Mouse (Mus musculus) naive thymus-derived CD4-positive, alpha-beta T cell, adult 2 months (primary cell): ENCODE measurements at regions not wholly inside any gene's neighbourhood (a gene's known extent, or its start where the extent isn't known, plus 50 kb on each side); places are given as distances from the start of the nearest gene placed in this dataset.

Experiments
- DNase-seq: peaks from one replicate; pipeline ENCODE4 v3.0.0-alpha.2; 2011; ENCODE audit warnings: low read depth

DNA sequence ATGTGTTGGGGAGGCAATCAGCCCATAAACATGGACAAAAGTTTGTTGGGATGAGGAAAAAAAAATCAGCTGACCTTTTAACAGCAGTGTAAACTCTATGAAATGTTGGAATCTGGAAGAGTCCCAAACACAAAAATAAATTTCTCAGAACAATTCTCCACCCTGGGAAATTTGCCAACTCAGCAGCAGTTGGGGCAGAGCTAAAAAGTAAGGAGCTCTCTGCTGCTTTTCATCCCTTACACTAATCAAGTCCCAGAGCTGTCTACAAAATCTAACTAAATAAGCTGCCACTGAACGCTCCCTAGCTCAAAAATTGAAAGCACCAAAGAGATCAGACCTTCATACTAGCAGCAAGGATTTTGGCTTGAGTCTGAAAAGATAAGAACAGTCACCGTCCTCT is 176.6 kb upstream of the Egflam start:
- DNase-seq = no peak

DNA sequence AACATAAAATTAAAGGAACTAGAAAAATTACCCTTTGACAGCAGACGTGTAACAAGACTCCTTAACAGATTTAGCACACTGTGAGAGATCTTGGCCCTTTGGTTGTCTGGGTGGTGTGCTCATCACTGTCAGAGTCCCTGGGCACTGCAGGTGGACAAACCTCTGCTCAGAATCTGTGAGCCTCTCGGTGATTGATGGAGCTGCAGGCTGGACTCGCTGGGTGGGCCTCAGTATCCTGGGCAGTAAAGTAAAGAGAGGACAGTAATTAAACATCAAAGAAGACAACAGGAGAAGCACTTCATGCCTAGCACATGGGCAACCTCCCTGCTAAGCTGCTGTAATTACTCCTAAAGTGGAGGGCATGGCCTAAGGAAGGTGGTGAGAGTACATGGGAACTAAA is 180.2 kb upstream of the Egflam start:
- no peak for DNase-seq

DNA sequence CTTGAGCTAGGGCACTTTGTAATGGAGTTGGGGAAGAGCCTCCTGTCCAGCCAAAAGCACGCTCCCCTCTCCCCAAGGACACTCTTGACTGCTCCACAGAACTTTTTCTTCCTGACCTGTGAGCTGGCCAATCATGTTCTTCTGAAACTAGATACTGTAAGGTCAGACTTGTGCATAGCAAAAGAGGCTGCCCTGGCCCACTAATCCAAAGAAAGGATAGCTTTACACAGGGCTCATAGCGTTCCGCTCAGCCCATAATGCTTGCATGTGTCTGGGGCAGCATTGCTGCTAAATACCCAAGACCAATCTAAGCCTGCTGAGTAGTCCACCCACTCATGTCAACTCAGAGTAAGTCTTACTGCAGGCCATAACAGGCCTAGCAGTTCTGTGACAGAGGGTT is 189.0 kb upstream of the Egflam start:
- no peak for DNase-seq

DNA sequence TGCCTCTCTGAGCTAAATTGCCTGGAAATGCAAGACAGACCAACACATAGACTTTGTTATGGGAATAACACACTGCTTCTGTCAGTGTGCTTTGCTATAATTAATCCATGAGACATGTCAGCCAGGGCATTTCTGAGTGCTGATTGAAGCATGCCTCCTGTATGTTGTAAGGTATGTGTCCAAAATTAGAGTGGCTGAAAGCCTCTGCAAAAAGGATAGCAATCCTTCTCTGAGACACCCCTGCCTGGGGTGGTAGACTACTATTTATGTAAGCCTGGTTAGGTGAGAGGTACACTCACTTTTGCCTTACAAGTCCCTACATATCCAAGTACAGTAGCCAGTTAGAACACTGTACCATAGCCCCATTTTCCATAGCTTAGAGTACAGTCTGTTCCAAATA is 193.3 kb upstream of the Egflam start:
- no peak for DNase-seq

DNA sequence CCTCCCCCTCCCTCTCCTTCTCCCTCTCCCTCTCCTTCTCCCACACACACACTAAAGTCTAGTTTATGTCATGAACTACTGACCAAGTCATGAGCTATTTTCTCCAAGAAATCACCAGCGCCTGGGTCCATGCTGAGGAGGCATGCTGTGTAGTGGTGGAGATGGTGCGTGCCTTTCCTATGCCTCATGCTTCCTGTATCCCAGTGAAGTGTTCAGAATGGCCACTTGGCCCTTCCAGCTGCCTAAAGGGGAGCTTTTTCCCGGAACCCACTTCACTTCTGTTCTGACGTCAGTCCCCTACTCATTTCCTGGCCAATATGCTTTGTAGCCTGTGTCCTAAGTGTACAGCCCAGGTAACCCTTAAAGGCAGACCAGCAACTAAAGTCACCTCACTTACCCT is 199.1 kb upstream of the Egflam start:
- no peak for DNase-seq

DNA sequence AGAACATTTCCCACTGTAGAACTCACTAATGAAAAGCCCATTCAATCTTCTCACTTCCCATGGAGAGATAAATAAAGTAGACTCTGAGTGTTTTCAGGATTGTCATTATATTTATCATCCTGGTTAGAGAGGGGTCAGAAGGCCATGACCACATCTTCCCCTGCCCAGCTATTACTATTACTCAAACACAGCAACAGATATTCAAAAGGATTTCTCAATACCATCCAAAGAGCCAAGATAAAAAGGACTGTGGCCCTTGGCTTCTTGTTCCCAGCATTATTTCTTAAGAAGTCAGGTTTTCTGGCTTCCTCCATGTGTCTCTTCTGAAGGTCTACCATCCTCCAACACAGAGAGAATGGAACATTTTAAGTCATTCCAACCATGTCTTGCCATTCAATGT is 199.6 kb upstream of the Egflam start:
- no peak for DNase-seq

DNA sequence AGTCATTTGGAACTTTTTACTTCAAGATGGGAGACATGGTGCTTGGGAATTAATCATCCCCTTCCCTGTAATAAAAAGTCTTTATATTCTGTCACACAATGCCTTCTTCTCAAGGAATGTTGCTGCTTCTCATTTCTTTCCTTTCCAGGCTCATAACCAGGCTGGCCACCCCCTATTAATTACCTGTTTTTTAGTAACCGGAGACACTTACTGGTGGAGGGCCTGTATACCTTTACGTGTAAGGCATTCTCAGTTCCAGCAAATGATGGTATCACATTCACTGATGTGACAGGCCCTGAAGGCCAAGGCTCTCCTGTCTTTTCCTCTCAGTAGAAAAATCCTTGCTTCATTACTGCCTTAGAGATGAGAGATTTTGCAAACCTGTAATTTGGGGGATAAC is 203.3 kb upstream of the Egflam start:
- no peak for DNase-seq

DNA sequence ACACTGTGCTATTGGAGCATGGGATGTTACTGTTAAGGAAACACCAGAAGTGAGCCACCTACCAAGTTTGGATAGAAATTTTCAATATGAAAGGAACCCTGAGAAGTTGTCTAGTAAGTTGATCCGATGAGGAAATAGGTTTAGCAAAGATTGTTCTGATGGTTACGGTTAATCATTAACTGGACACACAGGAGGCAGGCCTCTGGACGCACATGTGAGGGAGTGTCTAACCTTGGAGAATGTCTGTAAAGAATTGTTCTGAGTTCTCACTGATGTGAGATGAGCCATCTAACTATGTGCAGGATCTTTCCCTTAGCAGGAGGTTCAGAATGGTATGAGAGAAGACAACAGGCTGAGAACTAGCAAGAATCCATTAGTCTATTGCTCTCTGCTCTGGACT is 205.8 kb upstream of the Gdnf start:
- no peak for DNase-seq

DNA sequence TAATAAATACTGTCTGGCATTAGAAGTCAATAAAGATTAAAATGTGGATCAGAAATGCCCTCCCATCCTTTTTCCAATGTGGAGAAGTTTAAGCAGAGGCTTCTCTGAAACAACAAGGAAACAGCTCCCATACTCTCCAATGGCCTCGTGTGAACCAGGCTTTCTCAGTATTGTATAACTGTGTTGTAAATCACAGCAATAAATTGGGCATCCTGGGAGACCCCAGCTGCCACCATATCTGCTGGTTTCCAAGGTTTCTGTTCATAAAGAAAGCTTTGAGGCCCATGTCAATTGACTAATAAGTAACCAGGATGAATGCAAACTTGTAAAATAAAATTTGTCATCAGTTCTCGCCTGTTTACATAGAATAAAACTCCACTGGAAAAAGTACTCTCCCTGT is 192.7 kb upstream of the Gdnf start:
- DNase-seq = no peak

DNA sequence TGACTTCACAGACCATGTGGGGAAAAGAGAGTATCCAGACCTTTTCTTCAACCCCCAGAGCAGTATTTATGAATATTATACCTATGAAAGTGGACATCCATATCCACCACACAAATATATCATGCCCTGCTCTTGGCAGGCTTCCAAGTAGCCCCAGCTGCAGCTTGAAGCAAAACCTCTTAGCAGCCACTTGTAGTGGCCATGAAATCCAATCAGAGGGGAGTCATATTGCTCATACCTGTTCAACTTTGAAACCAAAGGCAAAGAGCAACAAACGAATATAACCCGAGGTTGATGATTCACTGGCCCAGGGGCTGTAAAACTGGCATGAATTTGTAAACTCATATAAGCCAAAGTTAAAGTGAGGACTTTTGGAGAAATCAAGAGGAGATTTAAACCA is 187.6 kb upstream of the Gdnf start:
- no peak for DNase-seq

DNA sequence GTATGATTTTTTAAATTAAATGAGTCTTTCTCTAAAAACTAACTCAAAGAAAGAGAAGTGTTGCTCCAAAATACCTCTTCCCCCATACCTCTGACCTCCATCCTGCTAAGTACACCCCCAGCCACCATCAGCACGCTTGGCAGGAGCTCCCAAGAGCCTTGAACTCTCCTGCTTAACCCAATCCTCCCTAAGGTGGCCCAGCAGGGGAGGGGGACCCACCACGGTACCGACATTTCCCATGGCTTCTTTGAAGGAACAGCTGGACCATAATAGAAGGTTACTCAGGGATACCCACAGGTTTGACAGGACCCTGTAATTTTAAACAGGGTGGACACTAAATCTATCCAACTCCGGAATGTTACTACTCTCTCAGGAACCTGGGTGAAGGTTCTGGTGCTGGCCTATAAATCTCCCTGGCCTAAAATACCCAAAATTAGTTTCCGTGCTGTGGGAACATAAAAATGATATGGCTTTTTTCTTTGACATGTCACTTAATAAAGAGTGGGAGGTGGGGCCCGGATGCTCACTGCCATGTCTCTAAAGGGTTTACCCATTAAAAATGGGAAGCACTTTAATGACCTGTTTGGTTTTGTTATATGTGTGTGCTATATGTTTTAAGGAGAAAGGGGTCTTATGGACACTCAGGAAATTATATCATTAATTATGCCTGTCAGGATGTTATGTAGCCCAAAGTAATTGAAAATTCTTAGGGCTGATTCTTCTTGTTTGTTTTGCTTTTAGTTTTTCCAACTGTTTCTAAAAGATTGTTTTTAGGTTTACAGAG is 185.8 kb upstream of the Gdnf start:
- DNase-seq = no peak

DNA sequence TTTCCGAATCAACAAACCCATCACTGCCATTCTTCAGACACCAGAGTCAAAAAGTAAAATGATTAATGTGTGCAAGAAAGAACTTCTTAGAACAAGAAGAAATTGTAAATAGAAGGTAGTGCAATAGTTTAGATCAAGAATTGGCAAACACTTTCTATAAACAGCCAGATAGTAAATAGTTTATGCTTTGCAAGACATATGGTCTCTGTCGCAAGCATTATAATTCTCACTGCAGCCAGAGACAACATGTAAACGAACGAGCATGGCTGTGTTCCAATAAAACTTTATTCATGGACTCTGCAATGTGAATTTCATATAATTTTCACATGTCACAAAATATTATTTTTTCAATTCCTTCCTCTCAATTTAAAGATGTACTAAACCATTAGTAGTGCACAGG is 180.8 kb upstream of the Gdnf start:
- no peak for DNase-seq

DNA sequence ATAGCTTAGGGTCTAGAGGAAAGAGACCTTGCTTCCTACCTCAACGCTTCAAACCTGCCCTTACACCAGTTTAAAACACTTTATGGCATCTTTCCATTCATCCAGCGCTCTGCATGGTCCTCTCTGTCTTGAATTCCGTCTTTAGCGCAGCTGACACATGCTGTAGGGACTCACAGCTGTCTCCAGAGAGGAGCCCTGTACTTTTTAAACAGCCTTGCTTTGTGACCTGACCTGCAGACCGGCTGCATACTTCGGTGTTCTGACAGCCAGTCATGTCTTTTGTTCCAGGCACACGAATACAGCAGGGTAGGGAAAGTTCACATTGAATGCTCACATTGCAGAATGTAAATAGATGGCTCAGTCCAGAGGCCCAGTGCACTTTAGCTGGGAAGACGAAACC is 175.4 kb upstream of the Gdnf start:
- DNase-seq = no peak

DNA sequence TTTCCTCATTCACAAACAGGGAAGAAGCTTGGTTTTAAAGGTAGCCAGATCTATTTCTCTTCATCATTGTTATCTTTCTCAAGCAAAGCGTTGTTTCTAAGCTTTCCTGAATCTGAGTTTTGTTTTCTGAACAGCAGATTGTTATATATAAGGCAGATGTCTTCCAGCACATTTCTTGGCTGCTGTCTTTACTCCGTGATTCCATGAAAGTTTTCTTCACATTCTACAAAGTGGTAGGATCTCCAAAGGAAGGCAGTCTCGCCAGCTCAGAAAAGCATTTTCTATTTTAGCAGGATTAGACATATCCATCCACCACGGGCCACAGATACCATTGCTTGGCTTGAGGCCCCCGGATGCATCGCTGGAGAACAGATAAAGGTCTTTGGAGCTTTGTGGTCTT is 171.2 kb upstream of the Gdnf start:
- no peak for DNase-seq

DNA sequence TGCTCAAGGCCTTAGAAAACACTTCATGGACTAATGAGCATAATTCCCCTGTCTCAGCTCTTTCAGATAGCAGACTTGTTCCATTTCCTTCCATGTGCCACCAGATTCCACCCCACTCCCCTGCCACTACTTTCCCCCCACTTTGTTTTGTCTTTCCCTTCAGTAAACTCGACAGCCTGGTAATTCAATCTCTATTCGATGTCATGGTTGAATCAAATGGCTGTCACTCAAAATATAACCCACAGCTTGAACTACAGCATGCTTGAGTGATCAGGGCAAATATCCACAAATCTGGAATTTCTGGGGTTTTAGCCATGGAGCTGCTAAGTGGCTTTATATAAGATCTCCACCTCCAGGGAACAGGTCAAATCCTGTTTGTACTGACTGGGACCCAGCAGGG is 168.6 kb upstream of the Gdnf start:
- DNase-seq = no peak

DNA sequence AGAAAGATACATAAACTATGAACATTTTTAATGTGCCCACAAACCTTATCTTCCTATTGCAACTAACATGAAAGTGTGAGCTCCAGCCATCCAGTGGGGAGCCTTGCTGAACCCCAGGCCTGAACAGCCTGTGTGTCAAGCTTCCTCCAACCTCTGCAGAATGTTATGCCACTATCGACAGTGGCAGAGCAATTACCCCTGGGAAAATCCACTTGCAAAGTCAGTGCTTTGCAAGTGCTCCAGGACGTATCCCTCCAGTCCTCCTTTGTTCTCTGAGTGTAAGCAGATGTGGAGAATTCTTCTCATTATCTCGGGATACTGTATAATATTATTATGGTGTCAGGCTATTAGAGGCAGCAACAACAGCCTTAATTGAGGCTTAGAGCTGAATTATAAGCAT is 159.9 kb upstream of the Gdnf start:
- DNase-seq = no peak

DNA sequence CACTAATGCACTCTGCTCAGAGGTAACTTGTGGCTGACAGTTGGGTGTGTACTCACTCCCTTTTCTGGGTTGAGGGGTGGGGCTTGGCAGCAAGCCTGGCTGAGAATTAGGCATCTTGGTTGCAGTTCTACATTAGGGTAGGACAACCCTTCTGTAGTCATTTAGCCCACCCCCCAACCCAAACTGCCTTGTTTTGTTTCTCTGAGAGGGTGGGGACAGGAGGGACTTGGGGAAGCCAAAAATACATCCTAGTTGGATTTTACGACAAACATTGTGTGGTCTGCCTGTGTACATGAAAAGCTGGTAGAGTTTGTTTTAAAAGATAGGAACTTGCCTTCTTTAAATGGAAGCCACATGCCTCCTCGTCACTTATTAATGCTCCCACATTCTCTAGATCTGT is 146.8 kb upstream of the Gdnf start:
- no peak for DNase-seq

DNA sequence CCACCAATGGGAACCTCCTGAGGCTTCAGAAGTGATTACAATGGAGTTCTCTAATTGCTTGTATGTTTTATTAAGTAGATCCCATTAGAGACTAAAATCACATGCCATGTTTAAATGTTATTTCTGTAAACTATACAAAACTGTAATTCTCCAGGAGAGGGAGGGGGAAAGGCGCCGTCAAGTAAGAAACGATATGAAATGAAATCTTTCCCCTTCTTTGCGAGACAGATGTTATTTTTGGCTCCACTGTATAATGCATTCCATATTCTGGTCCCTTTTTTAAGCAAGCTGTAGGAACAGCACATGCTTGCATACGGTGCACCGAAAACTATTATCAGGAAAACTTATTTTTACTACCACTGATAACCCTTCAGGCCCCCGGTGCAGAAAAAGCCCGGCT is 141.0 kb upstream of the Gdnf start:
- DNase-seq = no peak

DNA sequence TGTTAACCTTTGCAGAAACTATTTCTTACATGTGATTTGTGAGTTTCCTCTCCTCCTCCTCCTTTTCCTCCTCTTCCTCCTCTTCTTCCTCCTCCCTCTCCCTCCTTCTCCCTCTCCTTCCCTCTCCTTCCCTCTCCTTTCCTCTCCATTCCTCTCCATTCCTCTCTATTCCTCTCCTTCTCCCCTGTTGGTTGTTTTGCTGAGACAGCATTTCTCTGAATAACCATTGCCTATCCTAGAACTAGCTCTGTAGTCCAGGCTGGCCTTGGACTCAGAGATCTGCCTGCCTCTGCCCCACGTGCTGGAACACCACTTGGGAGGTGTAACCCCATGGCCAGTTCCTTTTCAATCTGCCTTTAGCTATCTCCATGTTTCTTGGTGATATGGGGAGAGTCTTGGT is 133.7 kb upstream of the Gdnf start:
- DNase-seq = no peak

DNA sequence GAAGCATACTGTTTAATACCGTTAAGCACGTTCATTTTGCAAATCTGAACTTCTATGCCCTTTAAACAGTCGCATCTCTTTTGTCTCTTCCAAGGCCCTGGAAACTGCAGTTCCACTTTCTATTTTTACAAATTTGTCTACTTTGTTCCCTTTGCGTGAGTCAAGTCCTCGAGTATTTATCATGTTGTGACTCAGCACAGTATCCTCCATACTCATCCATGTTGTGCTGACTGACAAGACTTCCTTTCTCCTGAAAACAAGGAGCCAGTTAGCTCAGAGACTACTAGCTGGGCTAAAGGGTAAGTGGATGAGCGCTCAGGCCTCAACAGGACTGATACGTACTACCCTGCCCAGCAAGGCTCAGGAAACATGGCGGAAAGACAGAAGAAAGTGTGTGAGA is 131.9 kb upstream of the Gdnf start:
- no peak for DNase-seq

DNA sequence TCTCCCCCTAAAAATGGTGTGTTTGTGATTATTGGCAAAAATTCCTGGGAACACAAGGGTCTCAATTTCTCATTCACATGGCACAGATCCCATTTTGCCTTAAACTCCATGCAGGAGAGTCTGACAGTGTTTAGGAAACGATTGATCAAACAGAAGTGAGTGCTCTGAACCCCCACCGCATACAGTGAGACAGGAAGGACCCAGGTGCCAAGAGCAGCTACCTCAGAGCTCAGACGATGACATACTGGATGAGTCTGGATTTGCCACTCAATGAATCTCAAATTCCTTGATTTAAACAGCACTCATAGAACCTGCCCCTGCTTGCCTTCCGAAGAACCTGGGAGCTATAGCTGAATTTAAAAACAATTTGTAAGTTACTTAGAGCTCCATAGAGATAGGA is 129.6 kb upstream of the Gdnf start:
- no peak for DNase-seq

DNA sequence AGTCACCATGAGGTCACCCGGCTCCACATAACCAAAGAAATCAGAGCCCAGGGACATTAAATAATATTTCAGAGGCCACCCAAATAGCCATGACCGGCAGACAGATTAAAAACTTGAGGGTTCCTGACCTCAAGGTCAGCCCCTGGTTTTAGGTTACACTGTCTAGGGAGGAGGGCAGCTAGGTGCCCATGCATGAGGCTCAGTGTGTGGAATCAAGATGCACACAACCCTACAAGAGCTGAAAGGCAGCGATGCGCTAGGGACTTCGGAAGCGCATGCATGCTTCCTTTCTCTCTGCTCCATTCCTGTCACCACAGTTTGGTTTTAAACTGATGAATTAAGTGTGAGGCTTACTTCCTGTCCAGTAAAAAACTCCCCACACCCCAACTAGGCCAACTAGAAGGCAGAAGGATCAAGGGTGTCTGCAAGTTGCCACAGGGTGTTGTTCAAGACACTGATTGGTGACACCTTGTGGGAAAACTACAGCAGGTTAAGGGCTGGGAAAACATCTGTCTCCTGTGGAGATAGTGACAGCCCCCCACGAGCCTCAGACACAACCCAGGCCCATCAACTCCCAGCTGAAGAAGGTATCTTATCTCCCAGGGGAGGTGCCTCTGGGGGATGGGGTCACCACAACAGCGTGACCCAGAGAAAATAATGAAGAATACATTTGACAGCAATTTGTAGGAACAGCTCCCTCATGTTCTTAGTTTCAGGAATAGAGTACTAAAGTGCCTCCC is 127.2 kb upstream of the Gdnf start:
- DNase-seq = no peak

DNA sequence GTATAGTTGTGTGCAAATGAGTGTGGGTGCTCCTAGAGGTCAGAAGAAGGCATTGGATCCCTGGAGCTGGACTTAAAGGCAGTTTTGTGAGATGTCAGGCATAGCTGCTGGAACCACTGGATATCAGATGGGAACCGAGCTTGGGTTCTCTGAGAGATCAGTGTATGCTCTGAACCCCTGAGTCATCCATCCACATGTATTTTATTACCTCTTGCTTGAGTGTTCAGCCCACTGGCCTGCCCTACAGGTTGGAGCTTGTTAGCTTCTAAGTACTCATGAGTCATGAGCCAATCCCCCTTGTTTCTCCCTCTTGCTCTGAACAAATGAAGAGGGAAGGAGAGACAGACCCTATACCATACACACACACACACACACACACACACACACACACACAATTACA is 119.4 kb upstream of the Gdnf start:
- DNase-seq = no peak

DNA sequence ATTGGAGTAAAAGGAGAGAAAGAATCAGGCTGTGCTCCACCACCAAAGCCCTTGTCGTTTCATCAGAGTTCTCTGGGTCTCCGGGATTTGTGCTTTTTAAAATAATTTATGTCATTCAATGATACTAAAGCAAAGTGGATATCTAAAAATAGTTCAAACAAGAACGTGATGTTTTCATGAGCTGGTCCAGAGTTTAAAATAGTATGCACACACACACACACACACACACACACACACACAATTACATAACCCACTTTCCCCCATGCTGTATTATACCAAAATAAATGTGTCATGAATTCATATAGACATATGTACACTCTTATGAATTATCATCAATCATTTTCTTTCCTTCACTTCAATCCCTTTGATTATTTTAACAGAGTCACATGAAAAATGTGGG is 118.5 kb upstream of the Gdnf start:
- DNase-seq = no peak
